Mouse (Mus musculus) liver, postnatal 0 days (tissue): Measurements from ENCODE around the gene Crb2.

Experiments
- CTCF ChIP-seq: sonication (generic); IDR thresholded peaks from 2 replicates; pipeline ENCODE4 v1.5.1; 2016; ENCODE audit warnings: antibody characterized with exemption, low read depth
- EP300 ChIP-seq: IDR thresholded peaks from 2 replicates; pipeline ENCODE4 v1.6.1; 2016; ENCODE audit warnings: antibody characterized with exemption, low read depth, mild to moderate bottlenecking

GRCm38 (mm10) chr2:37799137-37799536 lies 23.1 kb downstream of the Crb2 start:
- TF ChIP-seq CTCF, result no peak
- no peak for TF ChIP-seq EP300
